Mouse (Mus musculus) CH12.LX (cell line): ENCODE data around the gene Nfia. TPM values are rescaled to one million over a fixed set of nuclear protein-coding genes. Genes with fewer than 3 reads are reported as not detected.

Experiments used
- DNase-seq: peaks from one replicate; pipeline ENCODE4 v3.0.0-alpha.2; 2013; ENCODE audit errors: extremely low read depth
- H3K27ac ChIP-seq: 2 replicates; pipeline ENCODE4 v1.5.1; 2012; ENCODE audit warnings: low read depth, mild to moderate bottlenecking, control low read depth, moderate library complexity; ENCODE audit not compliant: insufficient read depth
- H3K27me3 ChIP-seq: replicated peaks from 2 replicates; pipeline ENCODE3; 2012; ENCODE audit warnings: inconsistent platforms
- H3K36me3 ChIP-seq, 2 experiments: replicated peaks in 1 of 2; 2 replicates each; pipeline versions ENCODE3 to v1.6.1; 2012; ENCODE audit warnings: inconsistent platforms in 1 of 2, low read length in 1 of 2, mild to moderate bottlenecking in 1 of 2, mixed read lengths in 1 of 2, moderate library complexity in 1 of 2; ENCODE audit not compliant: control insufficient read depth in 1 of 2, insufficient read depth in 1 of 2
- H3K4me1 ChIP-seq, 2 experiments: 2 replicates each; pipeline ENCODE4 v1.6.1; 2012; ENCODE audit warnings: inconsistent platforms in 1 of 2, moderate library complexity in 1 of 2; ENCODE audit not compliant: insufficient read depth in 2 of 2, control insufficient read depth in 1 of 2
- H3K4me2 ChIP-seq: 2 replicates; pipeline ENCODE4 v1.6.1; 2012; ENCODE audit warnings: low read depth, mild to moderate bottlenecking, control low read depth; ENCODE audit not compliant: poor library complexity, insufficient read depth, severe bottlenecking
- H3K4me3 ChIP-seq, 3 experiments: fragments of 150-350 bp in 1 of 3; sonication (generic) in 1 of 3; replicated peaks in 1 of 3; 2 replicates each; pipeline versions ENCODE3 to v1.5.1; 2011 to 2012; ENCODE audit warnings: low read depth in 2 of 3, low read length in 2 of 3, mild to moderate bottlenecking in 2 of 3, moderate library complexity in 2 of 3, control low read depth in 1 of 3, improper control_type of control experiment in 1 of 3, inconsistent platforms in 1 of 3, mixed read lengths in 1 of 3; ENCODE audit not compliant: poor library complexity in 1 of 3
- H3K79me2 ChIP-seq: replicated peaks from 2 replicates; pipeline ENCODE4 v1.6.1; 2012; ENCODE audit warnings: mild to moderate bottlenecking, moderate library complexity; ENCODE audit not compliant: control insufficient read depth, poor library complexity, insufficient read depth, severe bottlenecking; ENCODE audit errors: extremely low read depth
- H3K9ac ChIP-seq: 2 replicates; pipeline ENCODE4 v1.6.1; 2012; ENCODE audit warnings: low read depth, mild to moderate bottlenecking, control low read depth, moderate library complexity; ENCODE audit not compliant: insufficient read depth
- H3K9me3 ChIP-seq: replicated peaks from 2 replicates; pipeline ENCODE3; 2012; ENCODE audit warnings: low read length, inconsistent platforms, mixed read lengths
- CHD1 ChIP-seq: IDR thresholded peaks from 2 replicates; pipeline ENCODE4 v1.6.1; 2012; ENCODE audit warnings: low read depth, low read length, improper control_type of control experiment, inconsistent platforms
- CHD2 ChIP-seq: IDR thresholded peaks from 2 replicates; pipeline ENCODE4 v1.6.1; 2011; ENCODE audit warnings: low read length, improper control_type of control experiment
- CTCF ChIP-seq, 2 experiments: IDR thresholded peaks in 1 of 2; conservative IDR thresholded peaks in 1 of 2; 2 replicates each; pipeline ENCODE4 v1.5.1; 2011 to 2012; ENCODE audit warnings: low read depth in 2 of 2, low read length in 2 of 2, improper control_type of control experiment in 1 of 2, inconsistent platforms in 1 of 2, mild to moderate bottlenecking in 1 of 2, moderate library complexity in 1 of 2
- E2F4 ChIP-seq: IDR thresholded peaks from 2 replicates; pipeline ENCODE4 v1.6.1; 2011; ENCODE audit warnings: low read depth, low read length, improper control_type of control experiment; ENCODE audit not compliant: insufficient replicate concordance
- EP300 ChIP-seq: IDR thresholded peaks from 2 replicates; pipeline ENCODE4 v1.6.1; 2011; ENCODE audit warnings: low read length, improper control_type of control experiment
- HCFC1 ChIP-seq: IDR thresholded peaks from 2 replicates; pipeline ENCODE4 v1.6.1; 2012; ENCODE audit warnings: low read depth, mild to moderate bottlenecking, inconsistent platforms, low read length, improper control_type of control experiment
- IRF4 ChIP-seq: IDR thresholded peaks from 2 replicates; pipeline ENCODE4 v1.6.1; 2014; ENCODE audit warnings: low read depth, mild to moderate bottlenecking, inconsistent platforms, low read length, improper control_type of control experiment
- JUN ChIP-seq: IDR thresholded peaks from 2 replicates; pipeline ENCODE4 v1.6.1; 2011; ENCODE audit warnings: low read depth, mild to moderate bottlenecking, low read length, improper control_type of control experiment, moderate library complexity; ENCODE audit not compliant: insufficient read depth
- KAT2A ChIP-seq: IDR thresholded peaks from 2 replicates; pipeline ENCODE4 v1.6.1; 2012; ENCODE audit warnings: low read length, improper control_type of control experiment, inconsistent platforms; ENCODE audit not compliant: insufficient replicate concordance
- MAFK ChIP-seq: IDR thresholded peaks from 2 replicates; pipeline ENCODE4 v1.6.1; 2011; ENCODE audit warnings: low read length, improper control_type of control experiment; ENCODE audit not compliant: insufficient replicate concordance
- MAX ChIP-seq: IDR thresholded peaks from 2 replicates; pipeline ENCODE4 v1.6.1; 2011; ENCODE audit warnings: low read length, improper control_type of control experiment
- MEF2A ChIP-seq: IDR thresholded peaks from 2 replicates; pipeline ENCODE4 v1.6.1; 2014; ENCODE audit warnings: low read depth, mild to moderate bottlenecking, inconsistent platforms, low read length, improper control_type of control experiment, borderline replicate concordance
- MXI1 ChIP-seq: IDR thresholded peaks from 2 replicates; pipeline ENCODE4 v1.6.1; 2011; ENCODE audit warnings: mild to moderate bottlenecking, low read depth, low read length, improper control_type of control experiment
- NRF1 ChIP-seq: IDR thresholded peaks from 2 replicates; pipeline ENCODE4 v1.6.1; 2014; ENCODE audit warnings: low read depth, mild to moderate bottlenecking, inconsistent platforms, low read length, improper control_type of control experiment, moderate library complexity
- RAD21 ChIP-seq: IDR thresholded peaks from 2 replicates; pipeline ENCODE4 v1.6.1; 2011; ENCODE audit warnings: low read depth, mild to moderate bottlenecking, low read length, improper control_type of control experiment, moderate library complexity
- SIN3A ChIP-seq: IDR thresholded peaks from 2 replicates; pipeline ENCODE4 v1.6.1; 2012; ENCODE audit warnings: low read length, improper control_type of control experiment, inconsistent platforms
- TBP ChIP-seq: conservative IDR thresholded peaks from 2 replicates; pipeline ENCODE4 v1.6.1; 2011; ENCODE audit warnings: low read depth, low read length, improper control_type of control experiment
- UBTF ChIP-seq: IDR thresholded peaks from 2 replicates; pipeline ENCODE4 v1.6.1; 2012; ENCODE audit warnings: low read depth, mild to moderate bottlenecking, inconsistent platforms, low read length, improper control_type of control experiment, moderate library complexity
- dilution Hi-C: fragments of 300-500 bp; cut with MboI; formaldehyde crosslinking; loops from 2 replicates; pipeline ENCODE4 v1.14.3; 2020; ENCODE audit warnings: low sequenced_read_pairs; ENCODE audit not compliant: extremely low pct_unique_long_range_greater_than_20kb, extremely low pct_ligation_motif_present
- in situ Hi-C: fragments of 300-500 bp; cut with MboI; formaldehyde crosslinking; loops from 3 replicates; pipeline ENCODE4 v1.14.3; 2019; ENCODE audit warnings: low sequenced_read_pairs, low pct_ligation_motif_present, low pct_unique_long_range_greater_than_20kb, mixed read lengths
- polyA plus RNA-seq: library from polyadenylated mRNA; unstranded; fragments of >175 nt; gene quantifications from 2 replicates; pipeline ENCODE4 v1.2.1, GENCODE M21; 2012; ENCODE audit warnings: low read depth; ENCODE audit not compliant: insufficient read length
- total RNA-seq, 2 experiments: library from RNA; depleted of rRNA; stranded (reverse); fragments of 300-350 nt in 1 of 2; fragments of >200 nt in 1 of 2; gene quantifications; 2 replicates each; pipeline ENCODE4 v1.2.3; 2012 to 2014

Gene Nfia
- total and polyA plus RNA-seq, 3 experiments: not detected

DNA sequence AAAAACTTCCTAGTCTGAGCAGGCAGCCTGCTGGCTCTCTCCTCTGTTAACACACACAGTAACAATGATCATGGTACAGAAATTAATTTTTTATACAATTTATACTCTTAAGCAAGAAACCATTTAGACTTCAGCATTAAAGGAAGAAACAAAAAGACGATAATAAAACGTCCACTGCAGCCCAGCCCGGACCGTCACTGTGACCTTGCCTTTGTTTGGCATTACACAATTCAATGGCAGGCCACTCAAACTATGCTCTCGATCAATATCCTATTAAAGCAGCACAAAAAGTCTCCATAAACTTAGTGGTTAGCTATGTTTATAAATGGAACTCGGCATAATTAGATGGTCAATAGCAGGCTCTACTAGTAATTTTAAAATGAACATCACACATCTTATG, 232.5 kb downstream of the Nfia start:
- H3K27me3 ChIP-seq: no peaks in the 10 kb centered on the region
- in situ Hi-C loops (no loop called here), dilution Hi-C loops (no loop called here)

DNA sequence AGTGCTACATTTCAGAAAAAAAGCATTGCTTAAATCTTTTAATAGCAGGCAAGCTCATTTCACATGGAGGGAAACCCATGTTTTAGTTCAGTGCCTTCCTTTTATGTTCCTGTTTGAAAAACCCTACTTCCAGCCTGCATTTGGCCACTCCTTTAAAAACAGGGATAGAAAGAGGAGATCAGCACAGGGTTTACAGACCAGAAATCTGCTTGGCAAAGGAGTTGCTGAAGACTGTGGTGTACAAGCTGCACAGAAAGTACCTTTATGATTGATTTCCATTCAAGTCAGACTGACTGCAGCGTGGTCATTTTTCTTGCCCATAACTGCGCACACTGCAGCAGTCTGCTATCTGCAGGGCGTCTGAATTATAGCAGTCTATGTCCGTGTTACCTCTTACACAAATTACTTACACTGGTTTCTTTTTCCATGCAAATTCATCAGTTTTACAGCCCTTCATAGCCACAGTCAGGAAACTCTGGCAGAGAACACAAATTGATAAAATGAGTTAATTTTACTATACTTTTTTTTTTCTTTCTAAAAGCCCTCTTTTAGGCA, 236.4 kb downstream of the Nfia start:
- dilution Hi-C loops: no loop called here
- Histone ChIP-seq H3K27me3 (no peaks in the 10 kb centered on the region), H3K79me2 (no peaks in the 10 kb centered on the region), H3K4me2 (no peak overlapping the region), H3K4me1 (no peaks in the 10 kb centered on the region), H3K4me3 (no peak overlapping the region), H3K9ac (no peak overlapping the region), H3K9me3 (peaks cover 64% of the 10 kb centered on the region), H3K27ac (no peak overlapping the region), H3K36me3 (no peaks in the 10 kb centered on the region)
- TF ChIP-seq CTCF (conservative IDR thresholded peaks at IDR 0.05 in 1 of 2, IDR thresholded peaks at IDR 0.05 in 1 of 2; ENCODE audit: low read depth in 2 of 2, low read length in 2 of 2) (no peak), MAX (no peak), NRF1 (no peak), E2F4 (no peak), JUN (no peak), IRF4 (no peak), CHD2 (no peak), EP300 (no peak), SIN3A (no peak), MXI1 (no peak), MEF2A (no peak), UBTF (no peak), RAD21 (no peak)
- DNase-seq: no peak
- in situ Hi-C loops: no loop called here

More for the DNA sequence above, 232.5 kb downstream of the Nfia start:
- TF ChIP-seq MAFK (no peak), TBP (no peak), CHD1 (no peak), JUN (no peak), HCFC1 (no peak), MXI1 (no peak), KAT2A (no peak)
- no peak overlapping the region for H3K4me3 ChIP-seq
- peaks cover 68% of the 10 kb centered on the region for H3K9me3 ChIP-seq
- H3K36me3 ChIP-seq: no peaks in the 10 kb centered on the region
- no peak overlapping the region for H3K4me2 ChIP-seq
- H3K9ac ChIP-seq: no peak overlapping the region
- H3K4me1 ChIP-seq: no peaks in the 10 kb centered on the region
- H3K27ac ChIP-seq: no peak overlapping the region
- no peak for DNase-seq
- no peaks in the 10 kb centered on the region for H3K79me2 ChIP-seq
